25 mouse cellular contexts compared by ENCODE assay signal in the genomic region with DNA sequence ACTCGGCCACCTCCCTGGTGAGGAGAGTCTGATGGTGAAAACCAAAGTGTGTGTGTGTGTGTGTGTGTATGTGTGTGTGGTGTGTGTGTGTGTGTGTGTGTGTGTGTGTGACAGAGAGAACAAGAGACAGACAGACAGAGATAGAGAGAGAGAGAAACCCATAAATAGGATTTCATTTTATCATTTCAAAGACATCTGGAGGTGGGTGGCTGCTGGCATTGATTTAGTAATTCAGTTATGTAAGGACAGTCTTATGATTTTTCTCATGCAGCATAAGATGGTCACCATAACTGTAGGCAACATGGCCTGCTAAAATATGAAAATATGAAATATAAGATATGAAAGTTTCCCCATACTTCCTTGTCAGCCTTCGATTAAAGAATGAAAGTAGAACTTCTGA.
A peak's percentile ranks its signal among the peaks of the same experiment; 100 is the strongest.
DNase-seq lines count a peak whose midpoint lies in the region; ATAC-seq lines count a peak whose summit lies in the region.
"Had no signal": no experiment of that assay in that cellular context is flagged by ENCODE, and none has a peak within 500 bp of the region (broad histone marks: within the 10 kb centered on the region; RNA-seq: fewer than 3 reads in every experiment).

No protein-coding gene starts in this region.

- H3K27me3 ChIP-seq in forebrain, embryonic 15.5 days = no peaks in the 10 kb centered on the region
- H3K27me3 ChIP-seq: hindbrain, embryonic 15.5 days; limb, embryonic 12.5 days had no signal

- DNase-seq in frontal cortex, postnatal 25 days (ENCODE audit: low spot score in 2 of 2) = no peak
- DNase-seq in right cerebral cortex, adult 2 months (ENCODE audit: low spot score in 2 of 2) = peak; percentile 48 to 66
- DNase-seq in right cerebral cortex, postnatal 25 days = no peak
- peak; percentile 55 to 89 for DNase-seq in left cerebral cortex, postnatal 25 days (ENCODE audit: low spot score in 2 of 2)
- no peak for DNase-seq in ovary, postnatal 10 days (ENCODE audit: low spot score)
- DNase-seq in spleen, postnatal 14 days (ENCODE audit: low spot score in 2 of 2) = no peak
- DNase-seq: adrenal gland, adult 8-10 months; cerebellum, adult 8-10 months; gastrocnemius, postnatal 10 days; kidney, adult 2 months; kidney, postnatal 10 days; liver, postnatal 0 days; thymus, postnatal 14 days had no signal

- H3K27ac ChIP-seq in forebrain, embryonic 15.5 days (replicated peaks) = no peak overlapping the region
- H3K27ac ChIP-seq: forebrain, embryonic 10.5 days; hindbrain, embryonic 15.5 days; limb, embryonic 12.5 days; macrophage had no signal

- no peaks in the 10 kb centered on the region for H3K4me1 ChIP-seq in forebrain, embryonic 15.5 days
- H3K4me1 ChIP-seq: forebrain, embryonic 10.5 days; hindbrain, embryonic 15.5 days; limb, embryonic 12.5 days had no signal

- 91% methylated on average over 2 of the region's 2 CpGs for WGBS in forebrain, embryonic 15.5 days

- no peak overlapping the region for H3K9ac ChIP-seq in forebrain, embryonic 15.5 days (replicated peaks)
- H3K9ac ChIP-seq: hindbrain, embryonic 15.5 days; limb, embryonic 12.5 days; liver, postnatal 0 days had no signal

- no peak overlapping the region for H3K4me2 ChIP-seq in forebrain, embryonic 15.5 days (replicated peaks)
- H3K4me2 ChIP-seq: heart, embryonic 11.5 days; hindbrain, embryonic 15.5 days; limb, embryonic 12.5 days; liver, embryonic 11.5 days had no signal

- no peaks in the 10 kb centered on the region for H3K9me3 ChIP-seq in forebrain, embryonic 15.5 days
- H3K9me3 ChIP-seq: forebrain, embryonic 10.5 days; hindbrain, embryonic 15.5 days; limb, embryonic 12.5 days had no signal

- intact Hi-C loops in left cerebral cortex, postnatal 25 days (cut with DNase I) = loop anchor here (2.0 to 5.0 kb wide), 2 partner anchors 71 to 113 kb away; no protein-coding TSS in a partner anchor

- no peak overlapping the region for H3K4me3 ChIP-seq in forebrain, embryonic 15.5 days
- H3K4me3 ChIP-seq: forebrain, embryonic 10.5 days; hindbrain, embryonic 15.5 days; limb, embryonic 12.5 days; myocyte had no signal

- H3K36me3 ChIP-seq in forebrain, embryonic 15.5 days = no peaks in the 10 kb centered on the region
- H3K36me3 ChIP-seq: forebrain, embryonic 10.5 days; hindbrain, embryonic 15.5 days; limb, embryonic 12.5 days had no signal

- ATAC-seq in frontal cortex, adult (ENCODE audit: low TSS enrichment) = peak; percentile 39
- no peak for ATAC-seq in forebrain, embryonic 15.5 days (replicated peaks)
- ATAC-seq: activated CD4-positive, CD25-positive, alpha-beta regulatory T cell, adult 4 months; liver, postnatal 0 days; lung, postnatal 0 days; midbrain, embryonic 16.5 days had no signal

Comparison
In these comparisons a context has a peak if more than half of its experiments do, and no peak if none do; other contexts are left out.
1. DNase-seq: peak in right cerebral cortex, adult 2 months (2 of 2) and left cerebral cortex, postnatal 25 days (2 of 2); none in frontal cortex, postnatal 25 days (0 of 2), right cerebral cortex, postnatal 25 days (single experiment), ovary, postnatal 10 days (single experiment) and spleen, postnatal 14 days (0 of 2).